Mouse (Mus musculus) kidney, embryonic 14.5 days (tissue): Measurements from ENCODE around the gene Ppp1r10. TPM values are rescaled to one million over a fixed set of nuclear protein-coding genes. Genes with fewer than 3 reads are reported as not detected.

ENCODE experiments used
- ATAC-seq: fragments of 200-750 bp; cut with Nextera tagmentation; 2 replicates; pipeline ENCODE4 v1.8.0; 2017; ENCODE audit warnings: moderate number of reproducible peaks, mild to moderate bottlenecking, moderate TSS enrichment, moderate library complexity; ENCODE audit not compliant: low FRiP score, low TSS enrichment
- H3K27ac ChIP-seq: fragments of 300-500 bp; sonication (generic); 2 replicates; pipeline ENCODE4 v1.5.1; 2014; ENCODE audit warnings: low read depth, mild to moderate bottlenecking, low read length, moderate library complexity, mixed read lengths
- H3K27me3 ChIP-seq: fragments of 300-500 bp; sonication (generic); 2 replicates; pipeline ENCODE4 v1.6.1; 2014; ENCODE audit warnings: mild to moderate bottlenecking, low read length; ENCODE audit not compliant: control insufficient read depth, insufficient read depth
- H3K36me3 ChIP-seq: fragments of 300-500 bp; sonication (generic); 2 replicates; pipeline ENCODE4 v1.6.1; 2014; ENCODE audit warnings: low read length, mixed read lengths; ENCODE audit not compliant: control insufficient read depth, insufficient read depth
- H3K4me1 ChIP-seq: fragments of 300-500 bp; sonication (generic); 2 replicates; pipeline ENCODE4 v1.6.1; 2014; ENCODE audit warnings: low read length, mixed read lengths; ENCODE audit not compliant: control insufficient read depth, insufficient read depth
- H3K4me2 ChIP-seq: fragments of 300-500 bp; sonication (generic); replicated peaks from 2 replicates; pipeline ENCODE4 v1.6.1; 2014; ENCODE audit warnings: low read depth, mild to moderate bottlenecking, low read length
- H3K4me3 ChIP-seq: fragments of 300-500 bp; sonication (generic); 2 replicates; pipeline ENCODE4 v1.5.1; 2014; ENCODE audit warnings: mild to moderate bottlenecking, low read length
- H3K9ac ChIP-seq: fragments of 300-500 bp; sonication (generic); 2 replicates; pipeline ENCODE4 v1.6.1; 2014; ENCODE audit warnings: low read depth, mild to moderate bottlenecking, low read length, moderate library complexity
- H3K9me3 ChIP-seq: fragments of 300-500 bp; sonication (generic); 2 replicates; pipeline ENCODE4 v1.6.1; 2016; ENCODE audit warnings: low read length; ENCODE audit not compliant: control insufficient read depth
- WGBS: fragments of 180-500 bp; shearing (Covaris S2); extraction: QIAGEN DNeasy Blood & Tissue Kit; methylation state at CpG from one replicate; pipeline ENCODE4 v1.1.7; 2014; 5-methylcytosine and 5-hydroxymethylcytosine counted together
- polyA plus RNA-seq: library from polyadenylated mRNA; unstranded; fragments of >200 nt; fragmentation: Nextera tagmentation; extraction: Ambion mirVana; gene quantifications from 2 replicates; pipeline ENCODE4 v1.2.1, GENCODE M21; 2014

The Ppp1r10 gene
- polyA plus RNA-seq, 1 experiment from 2014 or later: 44.7 TPM

DNA sequence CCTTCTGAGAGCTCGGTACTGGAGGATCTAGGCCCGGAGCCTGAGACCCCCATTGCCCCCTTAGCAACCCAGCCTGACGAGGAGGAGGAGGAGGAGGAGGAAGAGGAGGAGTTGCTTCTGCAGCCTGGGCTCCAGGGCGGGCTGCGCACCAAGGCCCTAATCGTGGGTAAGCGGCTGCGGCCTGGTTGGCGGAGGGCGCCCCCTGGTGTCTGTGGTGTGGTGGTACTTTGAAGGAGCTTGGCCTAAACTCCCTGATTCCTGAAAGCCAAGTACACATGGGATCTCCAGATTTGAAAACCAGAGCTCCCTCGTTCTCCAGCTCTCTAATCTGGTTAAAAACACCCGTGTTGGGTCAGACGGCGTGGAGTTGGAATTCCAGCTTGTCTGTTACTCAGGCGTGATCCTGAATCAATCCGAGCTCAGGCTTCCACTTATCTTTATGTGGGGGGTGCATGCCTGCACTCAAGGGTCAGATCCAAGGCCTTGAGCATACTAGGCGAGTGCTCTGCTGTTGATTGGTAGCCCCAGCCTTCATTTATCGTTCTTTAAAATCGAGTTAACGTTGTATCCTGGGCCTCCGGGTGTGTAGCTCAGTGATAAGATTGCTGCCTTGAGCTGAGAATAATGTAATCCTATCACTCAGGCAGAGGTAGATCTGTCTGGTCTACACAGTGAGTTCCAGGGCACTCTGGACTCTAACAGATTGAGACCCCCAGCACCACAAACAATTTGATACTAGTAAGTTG is 42.3 kb upstream of the Ppp1r10 start:
- peak; percentile 61; the same call in 1 of the 2 replicates for ATAC-seq
- 36% methylated on average over 21 of the region's 21 CpGs for WGBS
- H3K4me3 ChIP-seq: no peak overlapping the region
- H3K36me3 ChIP-seq: peaks cover 31% of the 10 kb centered on the region
- no peaks in the 10 kb centered on the region for H3K27me3 ChIP-seq
- H3K9me3 ChIP-seq: no peaks in the 10 kb centered on the region
- H3K27ac ChIP-seq: no peak overlapping the region
- no peak overlapping the region for H3K9ac ChIP-seq
- H3K4me2 ChIP-seq: no peak overlapping the region
- H3K4me1 ChIP-seq: peaks cover 13% of the 10 kb centered on the region

DNA sequence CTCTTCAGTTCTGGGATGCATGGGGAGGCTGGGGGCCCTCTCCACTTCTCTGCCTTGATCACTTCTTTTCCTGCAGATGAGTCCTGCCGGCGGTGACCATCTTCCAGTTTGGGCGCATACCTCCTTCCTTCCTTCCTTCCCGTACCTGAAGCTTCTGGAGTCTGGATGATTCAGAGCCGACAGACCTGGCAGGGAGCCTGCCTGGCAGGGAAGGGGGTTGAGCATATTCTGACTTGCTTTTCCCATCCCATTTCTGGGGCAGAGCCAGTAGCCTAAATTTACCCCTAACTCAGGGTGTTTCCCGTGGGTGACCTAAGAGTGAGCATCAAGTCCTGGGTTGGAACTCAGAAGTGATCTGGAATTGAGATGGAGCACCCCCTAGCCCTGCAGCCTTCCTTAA is 41.5 kb upstream of the Ppp1r10 start:
- H3K4me1 ChIP-seq: peaks cover 5% of the 10 kb centered on the region
- WGBS: 81% methylated on average over 6 of the region's 6 CpGs
- no peak overlapping the region for H3K27ac ChIP-seq
- H3K4me3 ChIP-seq: no peak overlapping the region
- peaks cover 31% of the 10 kb centered on the region for H3K36me3 ChIP-seq
- H3K9ac ChIP-seq: no peak overlapping the region
- H3K4me2 ChIP-seq: no peak overlapping the region
- no peaks in the 10 kb centered on the region for H3K9me3 ChIP-seq
- H3K27me3 ChIP-seq: no peaks in the 10 kb centered on the region
- no peak for ATAC-seq

DNA sequence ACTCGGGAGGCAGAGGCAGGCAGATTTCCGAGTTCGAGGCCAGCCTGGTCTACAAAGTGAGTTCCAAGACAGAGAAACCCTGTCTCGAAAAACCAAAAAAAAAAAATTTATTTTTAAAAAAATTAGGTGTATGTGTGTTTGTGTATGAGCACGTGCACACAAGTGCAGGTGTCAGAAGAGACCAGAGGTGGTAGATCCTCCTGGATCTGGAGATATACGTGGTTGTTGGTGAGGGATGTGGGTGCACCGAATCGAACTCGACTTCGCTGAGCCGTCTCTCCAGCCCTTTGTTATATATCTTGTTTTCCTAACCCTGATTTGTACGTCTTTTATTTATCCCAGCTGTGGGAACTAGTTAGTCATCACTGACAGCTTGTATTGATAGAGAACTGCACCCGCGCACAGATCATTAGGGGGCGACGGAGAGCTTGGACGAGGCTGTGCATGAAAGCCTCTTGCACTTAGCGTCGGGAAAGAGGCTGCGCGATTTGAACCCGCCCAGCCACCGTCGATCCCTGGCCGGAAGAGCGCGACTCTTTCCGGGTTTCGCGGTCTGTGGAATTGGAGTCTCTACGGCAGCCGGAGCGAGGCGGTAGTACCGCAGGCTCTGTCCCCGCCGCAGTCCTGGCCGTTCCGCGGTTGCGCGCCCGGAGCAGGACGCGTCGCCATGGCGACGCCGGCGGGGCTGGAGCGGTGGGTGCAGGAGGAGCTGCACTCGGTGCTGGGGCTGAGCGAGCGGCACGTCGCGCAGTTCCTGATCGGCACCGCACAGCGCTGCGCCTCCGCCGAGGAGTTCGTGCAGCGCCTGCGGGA is 36.8 kb upstream of the Ppp1r10 start, which contains the start of gene Dhx16:
TSS of gene Dhx16 (plus strand) at position 575 of the 813 bp plus-strand sequence.
- Histone ChIP-seq H3K27me3 (no peaks in the 10 kb centered on the region), H3K4me2 (peak within 1 kb of the TSS; percentile 63), H3K36me3 (peaks cover 47% of the 10 kb centered on the region), H3K27ac (no peak within 1 kb of the TSS), H3K4me3 (peak within 1 kb of the TSS; percentile 98), H3K9ac (peak within 1 kb of the TSS; percentile 91), H3K9me3 (no peaks in the 10 kb centered on the region), H3K4me1 (no peaks in the 10 kb centered on the region; the same call in 1 of the 2 replicates)
- 6% methylated on average over 66 of the region's 66 CpGs for WGBS
- ATAC-seq: peak; percentile 90

DNA sequence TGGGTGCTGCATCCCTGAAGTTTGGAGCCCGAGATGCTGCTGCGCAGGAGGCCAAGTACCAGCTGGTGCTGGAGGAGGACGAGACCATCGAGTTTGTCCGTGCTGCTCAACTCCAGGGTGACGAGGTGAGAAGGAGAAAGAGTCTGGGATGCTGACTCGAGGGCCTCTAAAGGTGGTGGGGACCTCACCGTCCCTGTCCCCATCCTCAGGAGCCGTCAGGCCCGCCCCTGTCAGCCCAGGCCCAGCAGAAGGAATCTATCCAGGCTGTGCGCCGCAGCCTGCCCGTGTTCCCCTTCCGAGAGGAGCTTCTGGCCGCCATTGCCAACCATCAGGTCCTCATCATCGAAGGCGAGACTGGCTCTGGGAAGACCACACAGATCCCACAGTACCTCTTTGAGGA is 33.3 kb upstream of the Ppp1r10 start:
- Histone ChIP-seq H3K4me1 (no peaks in the 10 kb centered on the region; the same call in 1 of the 2 replicates), H3K9ac (no peak overlapping the region), H3K9me3 (no peaks in the 10 kb centered on the region), H3K27ac (no peak overlapping the region), H3K4me3 (no peak overlapping the region), H3K27me3 (no peaks in the 10 kb centered on the region), H3K4me2 (no peak overlapping the region), H3K36me3 (peaks cover 61% of the 10 kb centered on the region)
- 93% methylated on average over 17 of the region's 17 CpGs for WGBS
- ATAC-seq: no peak

DNA sequence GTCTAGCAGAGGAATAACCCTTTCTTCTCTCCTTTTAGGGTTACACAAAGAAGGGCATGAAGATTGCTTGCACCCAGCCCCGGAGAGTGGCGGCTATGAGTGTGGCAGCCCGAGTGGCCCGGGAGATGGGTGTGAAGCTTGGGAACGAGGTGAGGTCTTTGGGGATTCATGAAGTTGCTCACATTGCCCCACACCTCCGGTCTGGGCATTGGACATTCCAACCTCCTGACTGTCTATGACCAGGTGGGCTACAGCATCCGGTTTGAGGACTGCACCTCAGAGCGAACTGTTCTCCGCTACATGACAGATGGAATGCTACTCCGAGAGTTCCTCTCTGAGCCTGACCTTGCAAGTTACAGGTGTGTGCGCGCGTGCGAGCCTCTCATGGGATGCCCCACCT is 32.5 kb upstream of the Ppp1r10 start:
- Histone ChIP-seq H3K36me3 (peaks cover 70% of the 10 kb centered on the region), H3K4me3 (no peak overlapping the region), H3K9ac (no peak overlapping the region), H3K27ac (no peak overlapping the region), H3K4me2 (no peak overlapping the region), H3K9me3 (no peaks in the 10 kb centered on the region), H3K27me3 (no peaks in the 10 kb centered on the region), H3K4me1 (no peaks in the 10 kb centered on the region; the same call in 1 of the 2 replicates)
- 97% methylated on average over 14 of the region's 14 CpGs for WGBS
- no peak for ATAC-seq

- no peak overlapping the region for H3K9ac ChIP-seq
- no peak overlapping the region for H3K4me2 ChIP-seq
- H3K27me3 ChIP-seq: no peaks in the 10 kb centered on the region
- peaks cover 94% of the 10 kb centered on the region for H3K36me3 ChIP-seq
- no peak overlapping the region for H3K4me3 ChIP-seq
- WGBS: 72% methylated on average over 17 of the region's 17 CpGs
- H3K9me3 ChIP-seq: no peaks in the 10 kb centered on the region
- ATAC-seq: no peak
- no peaks in the 10 kb centered on the region for H3K4me1 ChIP-seq
- no peak overlapping the region for H3K27ac ChIP-seq
Measured at GRCm38 (mm10) chr17:35887725-35888124, 28.5 kb upstream of the Ppp1r10 start.

GRCm38 (mm10) chr17:35896781-35897643 is 19.2 kb upstream of the Ppp1r10 start, which contains the start of gene 2310061I04Rik:
TSS of gene 2310061I04Rik (minus strand) at chr17:35897431.
- no peaks in the 10 kb centered on the region for H3K27me3 ChIP-seq
- peak within 1 kb of the TSS; percentile 88 for H3K4me2 ChIP-seq
- peaks cover 12% of the 10 kb centered on the region for H3K4me1 ChIP-seq
- H3K27ac ChIP-seq: peak within 1 kb of the TSS; percentile 82
- H3K9ac ChIP-seq: peak within 1 kb of the TSS; percentile 89
- WGBS: under 1% methylated on average over 61 of the region's 86 CpGs
- peaks cover 57% of the 10 kb centered on the region for H3K36me3 ChIP-seq
- ATAC-seq: peak; percentile 93
- H3K4me3 ChIP-seq: peak within 1 kb of the TSS; percentile 83
- H3K9me3 ChIP-seq: no peaks in the 10 kb centered on the region

DNA sequence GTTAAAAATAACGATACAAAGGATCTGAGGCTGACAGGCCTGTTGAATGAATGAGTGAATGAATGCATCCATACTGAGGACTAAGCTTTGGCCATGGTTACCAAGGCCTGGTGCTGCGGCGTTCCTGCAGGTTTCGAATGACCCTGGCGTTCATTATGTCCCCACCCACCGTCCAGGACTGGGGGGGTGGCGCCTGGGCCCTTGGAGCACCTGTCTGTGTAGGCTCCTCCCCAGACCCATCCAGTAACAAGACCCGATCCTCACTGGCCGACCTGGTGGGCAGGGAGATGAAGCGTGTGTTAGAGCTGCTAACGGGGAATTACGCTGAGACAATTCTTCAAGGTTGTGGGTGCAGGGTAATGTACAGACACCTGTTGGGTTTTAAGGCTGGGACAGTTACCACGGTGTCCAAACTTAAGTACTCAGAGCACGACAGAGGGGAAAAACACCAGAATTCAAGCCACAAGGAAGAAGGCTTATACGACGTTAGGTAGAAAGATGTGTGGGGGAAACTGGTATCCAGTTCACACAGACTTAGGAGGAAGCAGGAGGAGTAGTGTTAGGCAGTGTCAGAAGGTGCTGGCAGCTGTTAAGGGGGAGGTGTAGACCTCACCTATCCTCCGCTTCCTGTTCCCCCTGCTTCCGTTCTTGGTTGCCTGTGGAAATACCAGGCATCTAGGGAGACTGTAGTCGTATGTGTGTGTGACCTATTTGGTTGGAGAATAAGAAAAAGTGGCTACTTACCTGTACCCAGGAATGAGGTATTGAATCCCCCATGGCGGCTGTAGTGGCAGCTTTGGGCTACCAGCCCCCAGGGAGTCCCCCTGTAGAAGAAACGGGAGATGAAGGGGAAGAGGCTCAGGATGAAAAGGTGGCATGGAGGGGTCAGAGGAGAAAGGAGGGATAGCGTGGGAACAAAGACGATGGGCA is 18.3 kb upstream of the Ppp1r10 start:
- Histone ChIP-seq H3K4me2 (peak overlapping the region; percentile 88), H3K9me3 (no peaks in the 10 kb centered on the region), H3K4me3 (peak overlapping the region; percentile 83), H3K4me1 (peaks cover 12% of the 10 kb centered on the region), H3K27me3 (no peaks in the 10 kb centered on the region), H3K36me3 (peaks cover 56% of the 10 kb centered on the region), H3K27ac (no peak overlapping the region), H3K9ac (peak overlapping the region; percentile 89)
- ATAC-seq: peak; percentile 37
- 40% methylated on average over 23 of the region's 23 CpGs for WGBS
